Mouse (Mus musculus) brain, embryonic 14.5 days (tissue): ENCODE measurements around the gene 4931409K22Rik. TPM values are rescaled to one million over a fixed set of nuclear protein-coding genes. Genes with fewer than 3 reads are reported as not detected.
"Not testable (repeated sequence)": the region's sequence is repeated elsewhere in the genome, so short reads cannot be mapped to it uniquely, and the experiment has no call there.

Experiments
- DNase-seq: peaks from one replicate; pipeline ENCODE4 v3.0.0-alpha.2; 2011; ENCODE audit warnings: low read depth
- CTCF ChIP-seq: fragments of 200-500 bp; IDR thresholded peaks from 2 replicates; pipeline ENCODE4 v1.5.1; 2012; ENCODE audit warnings: inconsistent platforms, mild to moderate bottlenecking, moderate library complexity, borderline replicate concordance; ENCODE audit not compliant: insufficient read depth, insufficient read length; ENCODE audit errors: extremely low read depth
- POLR2A ChIP-seq: fragments of 200-500 bp; IDR thresholded peaks from 2 replicates; pipeline ENCODE4 v1.6.1; 2012; ENCODE audit warnings: mild to moderate bottlenecking, inconsistent platforms, borderline replicate concordance; ENCODE audit not compliant: poor library complexity, insufficient read depth, insufficient read length, severe bottlenecking; ENCODE audit errors: extremely low read depth
- polyA plus RNA-seq: library from polyadenylated mRNA; depleted of rRNA; stranded (reverse); fragments of >200 nt; gene quantifications from 2 replicates; pipeline ENCODE4 v1.2.3, GENCODE M21; 2012

4931409K22Rik gene
- polyA plus RNA-seq, 1 experiment: 0.19 TPM

DNA sequence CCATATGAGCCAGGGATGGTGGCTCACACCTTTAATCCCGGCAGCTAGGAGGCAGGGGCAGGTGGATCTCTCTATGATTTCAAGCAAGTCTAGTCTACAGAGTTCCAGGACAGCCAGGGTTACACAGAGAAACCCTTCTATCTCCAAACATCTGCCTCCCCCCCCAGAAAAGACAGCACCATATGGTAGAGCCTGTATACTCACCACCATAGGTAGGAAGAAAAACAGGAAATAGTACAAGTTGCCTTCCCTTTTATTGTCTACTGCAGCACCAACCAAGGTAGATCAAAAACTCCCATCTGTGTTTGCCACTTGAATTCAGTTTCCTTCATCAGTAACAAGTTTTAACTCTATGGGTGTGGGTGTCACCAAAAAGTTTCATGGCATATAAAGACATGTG, 19.3 kb upstream of the 4931409K22Rik start:
- no peak for DNase-seq
- TF ChIP-seq CTCF: no peak
- no peak for TF ChIP-seq POLR2A

DNA sequence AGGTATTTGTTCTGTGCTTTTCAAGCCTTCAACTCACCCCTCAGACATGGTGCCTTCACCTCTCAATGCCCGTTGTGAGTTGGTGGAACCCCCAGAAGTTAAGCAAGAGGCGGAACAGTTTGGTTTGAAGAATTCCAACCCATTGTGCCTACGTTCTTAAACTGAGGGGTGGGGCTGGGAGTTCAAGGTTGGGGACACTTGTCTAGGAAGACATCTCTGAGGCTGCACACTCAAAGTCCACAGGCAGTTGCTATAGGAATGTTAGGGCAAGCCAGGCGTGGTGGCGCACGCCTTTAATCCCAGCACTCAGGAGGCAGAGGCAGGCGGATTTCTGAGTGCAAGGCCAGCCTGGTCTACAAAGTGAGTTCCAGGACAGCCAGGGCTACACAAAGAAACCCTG, 1.3 kb downstream of the 4931409K22Rik start:
- not testable (repeated sequence) for DNase-seq

DNA sequence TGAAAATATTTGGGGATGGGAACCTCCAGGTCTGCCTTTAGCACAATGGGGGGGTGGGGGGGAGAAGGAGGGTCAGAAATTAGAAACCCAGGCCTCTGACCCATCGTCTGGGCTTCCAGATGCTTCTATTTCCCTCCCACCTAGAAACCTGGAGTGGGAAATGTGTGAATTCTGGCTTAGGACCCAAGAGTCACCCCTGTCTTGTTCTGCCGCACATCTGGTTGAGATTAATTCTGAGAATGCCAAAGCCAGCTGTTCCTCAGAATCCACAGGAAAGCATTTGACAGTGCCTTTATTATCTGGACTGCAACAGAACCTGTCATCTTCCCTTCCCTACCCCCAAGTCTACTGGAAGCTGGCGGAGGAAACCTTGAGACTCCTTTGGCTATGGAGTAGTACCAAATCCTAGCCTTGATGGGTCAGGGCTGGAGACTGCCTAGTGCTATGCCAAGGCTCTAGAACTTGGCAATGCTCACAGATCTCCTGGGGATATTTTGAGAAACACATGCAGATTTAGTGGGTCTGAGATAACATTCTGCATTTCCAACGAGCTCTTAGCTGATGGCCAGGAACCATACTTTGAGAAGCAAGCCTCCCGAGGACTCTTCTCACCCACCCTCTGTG, 2.9 kb downstream of the 4931409K22Rik start:
- DNase-seq: no peak
- no peak for TF ChIP-seq CTCF
- no peak for TF ChIP-seq POLR2A

DNA sequence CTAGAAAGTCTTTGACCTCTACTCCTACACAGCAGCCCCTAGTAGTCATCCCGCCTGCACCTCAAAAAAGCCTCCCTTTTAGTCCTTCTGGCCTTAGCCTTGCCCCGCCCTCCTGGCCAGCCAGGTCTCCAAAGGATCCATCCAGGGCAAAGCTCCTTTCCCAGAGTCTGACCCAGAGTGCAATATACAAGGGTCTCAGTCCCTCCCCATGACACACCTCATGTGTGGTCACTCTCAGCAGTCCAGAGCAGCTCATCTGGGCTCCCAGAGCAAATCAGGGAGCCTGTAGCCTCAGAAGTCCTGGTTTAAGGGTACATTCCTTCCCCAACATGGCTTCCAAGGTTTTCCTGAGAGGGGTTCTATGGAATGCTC, 5.3 kb downstream of the 4931409K22Rik start:
- TF ChIP-seq CTCF: no peak
- TF ChIP-seq POLR2A: no peak
- DNase-seq: no peak

DNA sequence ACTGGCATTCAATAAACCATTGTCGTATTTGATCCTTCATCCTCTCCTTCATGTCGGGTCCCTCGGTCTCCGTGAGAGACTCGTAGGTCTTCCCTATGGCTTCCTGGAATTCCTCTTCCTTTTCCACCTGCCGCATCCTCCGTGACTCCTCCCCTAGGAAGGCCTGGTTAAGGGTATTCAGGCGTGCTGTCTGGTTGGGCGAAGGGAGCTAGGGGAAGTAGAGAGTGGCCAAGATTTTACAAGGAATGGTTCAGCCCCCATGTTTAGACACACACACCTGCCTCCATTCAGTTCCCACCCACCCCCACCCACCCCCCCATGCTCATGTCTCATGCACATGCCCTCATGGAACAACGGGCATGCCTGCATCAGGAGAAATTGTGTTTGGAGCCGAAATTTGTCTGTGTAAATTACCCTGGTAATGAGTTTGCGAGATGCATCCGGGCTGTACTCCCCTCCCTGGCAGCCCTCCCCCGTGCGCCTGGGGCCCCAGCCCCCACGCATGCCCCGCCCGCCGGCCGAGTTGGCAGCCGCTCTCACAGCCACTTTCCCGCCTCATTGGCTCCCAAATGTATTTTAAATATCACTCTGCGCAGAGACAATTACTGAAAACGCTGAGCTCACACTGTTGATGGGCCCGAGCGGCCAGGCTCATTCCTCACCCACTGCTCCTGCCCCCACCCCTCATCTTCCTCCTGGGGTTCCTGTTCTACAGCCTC, 5.9 kb downstream of the 4931409K22Rik start:
- DNase-seq: peak; percentile 94
- TF ChIP-seq CTCF (no peak), POLR2A (no peak)

DNA sequence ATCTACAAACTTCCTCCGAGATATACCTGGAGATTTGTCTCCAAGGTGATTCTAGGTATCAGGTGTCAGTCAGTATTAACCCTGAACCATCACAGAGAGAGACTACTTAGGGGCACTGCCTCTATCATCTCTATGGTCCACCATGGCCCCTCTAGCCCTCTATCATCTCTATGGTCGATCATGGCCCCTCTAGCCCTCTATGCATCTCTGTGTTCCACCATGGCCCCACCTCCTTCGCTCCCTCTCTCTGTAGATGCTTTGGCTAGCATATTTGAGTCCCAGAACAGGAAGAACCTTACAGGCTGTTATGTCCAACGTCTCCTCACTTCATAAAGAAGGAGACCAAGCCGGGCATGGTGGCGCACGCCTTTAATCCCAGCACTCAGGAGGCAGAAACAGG, 14.0 kb downstream of the 4931409K22Rik start:
- DNase-seq: no peak
- no peak for TF ChIP-seq CTCF
- no peak for TF ChIP-seq POLR2A

DNA sequence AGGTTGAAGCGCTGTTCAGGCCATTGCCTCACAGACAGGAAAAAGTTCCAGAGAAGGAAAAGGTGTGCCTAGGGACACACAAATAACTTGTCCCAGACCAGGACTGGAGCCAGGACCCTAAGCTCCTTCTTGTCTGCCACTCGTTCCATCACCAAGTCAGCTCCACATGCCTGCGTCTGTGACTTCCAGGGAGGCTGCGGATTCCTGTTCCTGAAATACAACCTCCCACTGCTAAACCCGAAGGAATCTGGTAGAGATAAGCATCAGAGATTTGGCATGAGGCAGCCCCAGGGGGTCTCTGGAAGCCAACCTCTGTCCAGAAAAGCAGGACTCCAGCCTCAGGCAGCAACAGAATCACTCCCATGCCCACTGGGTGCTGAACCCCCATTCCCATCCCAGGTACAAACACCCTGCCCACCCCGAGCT, 15.5 kb downstream of the 4931409K22Rik start:
- no peak for DNase-seq
- TF ChIP-seq POLR2A (no peak), CTCF (no peak)

DNA sequence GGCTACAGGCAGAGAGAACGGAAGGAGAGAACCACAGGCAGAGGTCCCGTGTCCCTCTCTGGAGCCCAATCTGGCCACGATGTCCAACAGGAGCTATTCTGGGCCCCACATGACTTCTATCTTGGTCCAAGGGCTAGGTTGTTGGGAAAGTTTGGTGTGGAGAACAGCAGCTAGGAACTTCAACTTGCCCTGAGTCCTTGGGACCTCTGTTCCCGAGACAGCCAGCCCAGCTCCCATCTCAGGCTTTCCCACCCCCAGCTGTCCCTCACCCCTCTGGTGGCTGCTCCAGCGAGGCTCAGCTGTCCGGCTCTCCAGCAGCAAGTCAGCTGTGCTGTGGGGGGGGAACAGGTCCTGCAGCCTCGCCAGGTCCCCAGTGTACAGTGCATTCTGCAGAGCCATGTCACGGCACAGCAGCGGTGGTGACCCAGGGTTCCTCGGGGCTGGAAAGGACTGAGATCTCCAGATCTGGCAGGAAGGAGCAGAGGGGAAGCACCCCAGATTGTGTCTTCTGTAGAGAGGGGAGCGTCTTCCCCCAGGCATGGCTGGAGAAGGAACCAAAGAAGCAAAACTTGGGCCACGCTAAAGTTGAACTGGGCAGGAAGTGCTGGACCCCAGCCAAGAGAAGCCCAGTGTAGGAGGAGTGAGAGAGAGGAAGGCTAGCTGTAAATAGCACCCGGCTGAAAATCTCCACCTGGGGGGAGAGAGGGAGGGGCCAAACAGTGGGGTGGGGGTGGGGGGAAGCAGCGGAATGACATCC, 16.0 kb downstream of the 4931409K22Rik start, which contains the start of gene Asb10:
Gene Asb10 (minus strand): TSS at position 592 of the 757 bp plus-strand sequence.
- TF ChIP-seq POLR2A: no peak
- no peak for TF ChIP-seq CTCF
- DNase-seq: no peak

DNA sequence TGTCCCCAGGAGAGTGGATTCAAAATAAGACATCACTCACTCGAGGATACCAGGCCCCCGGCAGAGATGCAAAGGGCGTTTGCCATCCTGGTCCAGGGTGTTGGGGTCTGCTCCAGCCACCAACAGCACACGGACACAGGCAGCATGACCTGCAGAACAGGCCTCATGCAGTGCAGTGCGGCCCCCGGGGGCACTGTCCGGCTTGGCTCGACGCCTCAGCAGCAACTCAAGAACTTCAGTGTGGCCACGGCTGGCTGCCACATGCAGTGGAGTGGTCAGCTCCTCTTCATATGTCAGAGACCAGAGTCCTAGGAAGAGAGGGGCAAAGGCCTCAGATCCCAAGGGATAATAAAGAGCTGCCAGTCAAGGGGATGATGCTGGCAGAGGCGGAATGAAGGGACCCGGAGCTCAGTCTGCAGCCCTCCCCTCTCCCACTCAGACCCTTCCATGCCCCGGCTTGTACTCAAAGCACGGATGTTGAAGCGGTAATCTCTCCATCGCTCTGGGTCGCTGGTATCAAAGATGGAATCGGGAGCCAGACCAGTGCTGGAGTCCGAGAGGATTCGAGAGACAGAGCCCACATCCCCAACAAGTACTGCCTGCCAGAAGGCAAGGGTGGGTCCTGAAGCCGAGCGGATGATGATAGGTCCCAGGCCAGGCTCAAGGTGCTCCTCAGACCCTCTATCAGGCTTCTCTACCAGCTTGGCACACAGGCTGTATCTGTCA, 16.9 kb downstream of the 4931409K22Rik start:
- TF ChIP-seq POLR2A (no peak), CTCF (no peak)
- DNase-seq: no peak

DNA sequence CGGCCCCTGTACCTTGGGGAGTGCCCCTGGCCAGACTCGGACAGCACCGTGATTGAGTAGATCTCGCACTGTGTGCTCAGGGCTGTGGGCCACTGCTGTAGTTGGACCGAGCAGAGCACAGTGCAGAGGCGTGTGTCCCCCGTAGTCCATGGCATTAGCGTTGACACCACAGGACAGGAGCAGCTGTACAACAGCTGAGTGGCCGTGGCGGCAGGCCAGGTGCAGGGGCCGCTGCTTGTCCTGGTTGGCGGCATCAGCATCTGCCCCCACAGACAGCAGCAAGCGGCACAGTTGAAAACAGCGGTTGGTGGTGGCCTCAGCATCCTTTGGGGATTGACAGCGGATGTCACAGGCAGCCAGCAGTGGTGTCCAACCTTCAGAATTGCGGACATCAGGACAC, 19.0 kb downstream of the 4931409K22Rik start:
- no peak for DNase-seq
- TF ChIP-seq POLR2A: no peak
- TF ChIP-seq CTCF: no peak

DNA sequence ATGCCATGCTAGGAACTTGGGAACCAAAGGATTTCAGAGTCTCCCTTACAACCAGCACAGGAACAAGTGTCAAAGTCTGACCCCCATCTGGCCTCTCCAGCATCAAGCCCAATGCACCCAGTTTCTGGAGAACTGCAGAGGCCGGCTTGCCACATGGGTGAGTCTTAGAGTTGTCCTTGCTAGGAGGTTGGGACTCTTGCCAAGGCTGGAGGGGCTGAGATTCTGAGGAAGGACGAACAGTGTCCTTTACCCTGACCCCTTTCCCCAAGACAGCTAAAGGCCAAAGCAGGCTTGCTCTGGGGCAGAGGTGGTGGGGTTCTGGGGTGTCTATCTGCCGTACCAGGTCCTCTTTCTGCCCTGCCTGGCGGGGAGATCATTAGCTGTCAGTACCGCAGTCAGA, 20.1 kb downstream of the 4931409K22Rik start:
- TF ChIP-seq POLR2A: no peak
- no peak for TF ChIP-seq CTCF
- DNase-seq: no peak
